Mouse (Mus musculus): Measurements from ENCODE around the gene Gm29554.
"Not testable (repeated sequence)": the region's sequence is repeated elsewhere in the genome, so short reads cannot be mapped to it uniquely, and the experiment has no call there.

The Gm29554 gene

DNA sequence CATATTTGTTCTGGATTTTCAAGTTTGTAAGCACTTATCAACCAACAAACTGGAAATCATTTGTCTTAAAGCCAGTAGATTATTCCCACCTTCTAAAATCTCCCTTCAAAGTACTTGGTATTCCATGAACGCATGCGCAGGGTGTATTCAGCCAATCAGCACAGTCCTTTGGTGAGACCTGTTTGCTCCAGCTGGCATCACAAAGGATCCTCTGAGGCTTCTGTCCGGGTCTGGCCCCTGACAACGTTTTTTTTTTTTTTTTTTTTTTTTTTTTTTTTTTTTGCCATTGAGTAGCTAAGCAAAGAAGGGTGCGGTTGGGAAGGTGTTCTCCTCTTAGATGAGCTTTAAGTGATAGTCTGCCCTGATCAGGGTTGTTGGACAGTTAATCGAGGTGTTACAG is at the start of gene Gm29554:
Gm29554 (plus strand) TSS at position 301 of the 400 bp plus-strand sequence.
- not testable (repeated sequence) for DNase-seq
